Mouse (Mus musculus): ENCODE data around the gene Ppp4c.

Gene Ppp4c

DNA sequence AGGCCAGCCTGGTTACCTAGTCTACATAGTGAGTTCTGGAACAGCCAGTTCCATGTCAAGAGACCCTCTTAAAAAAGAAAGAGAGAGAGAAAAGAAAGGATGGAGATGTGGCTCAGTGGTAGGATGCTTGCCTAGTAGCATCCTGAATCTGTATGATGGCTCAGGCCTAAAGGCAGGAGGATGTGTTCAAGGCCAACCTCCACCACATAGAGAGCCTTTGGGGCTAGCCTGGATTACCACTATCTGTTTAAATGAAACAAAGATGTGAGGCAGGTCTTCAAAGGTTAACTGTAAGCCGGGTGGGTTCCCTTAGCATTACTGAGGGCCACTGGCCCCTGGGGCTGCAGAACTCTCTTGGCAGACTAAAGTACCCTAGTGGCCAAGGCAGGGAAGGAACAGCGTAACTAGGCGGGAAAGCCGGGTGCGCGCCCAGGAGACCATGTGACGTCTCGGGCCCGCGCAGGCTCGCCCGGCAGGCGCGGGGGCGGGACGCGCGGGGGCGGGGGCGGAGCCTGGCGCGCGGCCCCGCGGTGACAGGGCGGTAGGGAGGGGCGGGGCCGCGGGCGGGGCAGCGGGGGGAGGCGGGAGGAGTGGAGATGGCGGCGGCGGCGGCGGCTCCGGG lies 33.1 kb downstream of the Ppp4c start, which contains the start of gene Mapk3:
TSS of gene Mapk3 (plus strand) at position 552 of the 622 bp plus-strand sequence.
- peak; percentile 83 to 87 for DNase-seq (ENCODE audit: low spot score in 2 of 2)

DNA sequence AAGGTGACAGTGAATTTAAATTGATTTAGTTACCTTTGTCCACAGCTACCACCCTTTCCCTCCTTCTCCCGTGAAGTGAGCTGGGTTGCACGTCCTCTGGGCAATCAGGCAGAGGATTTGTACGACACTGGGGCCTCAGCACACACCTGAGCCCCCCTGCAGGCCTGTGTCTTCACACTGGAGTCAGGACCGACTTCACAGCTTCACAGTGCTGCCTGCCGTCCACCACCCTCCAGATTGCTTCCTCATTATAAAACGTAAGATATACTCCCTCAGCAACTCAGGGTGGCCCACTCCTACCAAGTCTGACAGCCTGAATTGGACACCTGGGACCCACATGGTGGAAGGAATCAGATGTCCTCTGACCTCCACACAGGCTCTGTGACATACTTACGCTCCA lies 33.8 kb downstream of the Ppp4c start:
- no peak for DNase-seq (ENCODE audit: low spot score in 2 of 2)

DNA sequence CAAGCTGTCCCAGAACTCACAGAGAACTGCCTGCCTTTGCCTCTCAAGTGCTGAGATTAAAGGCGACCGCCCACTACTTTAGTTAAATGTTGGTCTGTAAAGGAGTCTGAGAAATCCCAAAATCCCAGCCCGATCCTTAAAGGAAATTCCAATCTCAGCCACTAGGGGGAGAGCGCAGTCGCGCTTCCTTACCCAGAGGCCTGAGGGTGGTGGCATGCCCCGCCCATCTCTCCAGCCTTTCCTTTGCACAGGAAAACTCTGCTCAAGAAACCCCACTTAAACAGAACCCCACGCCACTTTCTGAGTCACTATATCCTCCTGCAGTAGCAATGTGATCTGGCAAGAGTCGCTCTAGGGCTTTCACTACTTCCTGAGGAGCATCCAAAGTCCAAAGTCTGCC lies 37.4 kb downstream of the Ppp4c start:
- peak; percentile 72 to 73 for DNase-seq (ENCODE audit: low spot score in 2 of 2)

DNA sequence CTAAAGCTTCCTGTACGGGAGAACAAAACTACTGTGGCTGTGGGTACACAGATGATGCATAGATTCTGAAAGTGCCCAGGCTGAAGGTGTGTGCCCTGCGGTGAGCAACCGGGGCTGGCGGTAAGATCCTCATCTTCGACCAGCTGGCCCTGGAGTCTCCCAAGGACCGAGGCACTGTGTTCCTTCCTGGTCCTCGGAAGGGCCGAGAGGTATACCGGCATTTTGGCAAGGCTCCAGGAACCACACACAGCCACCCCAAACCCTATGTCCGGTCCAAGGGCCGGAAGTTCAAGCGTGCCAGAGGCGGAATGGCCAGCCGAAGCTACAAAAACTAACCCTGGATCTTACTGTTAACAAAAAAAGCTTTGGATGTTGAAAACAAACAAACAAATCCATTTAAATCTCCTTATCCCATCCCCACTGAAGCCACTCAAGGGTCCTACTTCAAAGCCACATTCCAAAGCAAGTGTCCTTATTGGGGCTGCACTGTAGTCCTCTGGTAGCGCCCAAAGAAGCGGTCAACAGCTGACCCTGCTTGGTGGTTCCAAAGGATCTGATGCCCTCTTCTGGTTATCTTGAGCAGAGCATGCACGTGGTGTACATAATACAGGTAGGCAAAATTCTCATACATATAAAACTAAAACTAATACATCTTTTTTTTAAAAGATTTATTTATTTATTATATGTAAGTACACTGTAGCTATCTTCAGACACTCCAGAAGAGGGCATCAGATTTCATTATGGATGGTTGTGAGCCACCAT lies 42.5 kb downstream of the Ppp4c start:
- no peak for DNase-seq (ENCODE audit: low spot score in 2 of 2)

DNA sequence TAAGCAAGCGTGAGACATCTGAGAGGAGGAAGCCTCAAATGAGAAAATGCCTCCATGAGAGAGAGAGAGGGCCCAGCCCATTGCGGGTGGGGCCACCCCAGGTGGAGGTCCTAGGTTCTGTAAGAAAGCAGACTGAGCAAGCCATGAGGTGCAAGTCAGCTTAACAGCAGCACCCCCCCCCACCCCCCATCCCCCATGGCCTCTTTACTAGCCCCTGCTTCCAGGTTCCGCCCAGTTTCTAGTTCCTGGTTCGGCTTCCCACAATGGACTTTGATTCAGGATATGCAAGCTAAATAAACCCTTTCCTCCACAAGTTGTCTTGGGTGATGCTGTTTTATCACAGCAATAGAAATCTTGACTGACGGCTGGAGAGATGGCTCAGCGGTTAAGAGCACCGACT lies 43.5 kb downstream of the Ppp4c start:
- no peak for DNase-seq (ENCODE audit: low spot score in 2 of 2)

DNA sequence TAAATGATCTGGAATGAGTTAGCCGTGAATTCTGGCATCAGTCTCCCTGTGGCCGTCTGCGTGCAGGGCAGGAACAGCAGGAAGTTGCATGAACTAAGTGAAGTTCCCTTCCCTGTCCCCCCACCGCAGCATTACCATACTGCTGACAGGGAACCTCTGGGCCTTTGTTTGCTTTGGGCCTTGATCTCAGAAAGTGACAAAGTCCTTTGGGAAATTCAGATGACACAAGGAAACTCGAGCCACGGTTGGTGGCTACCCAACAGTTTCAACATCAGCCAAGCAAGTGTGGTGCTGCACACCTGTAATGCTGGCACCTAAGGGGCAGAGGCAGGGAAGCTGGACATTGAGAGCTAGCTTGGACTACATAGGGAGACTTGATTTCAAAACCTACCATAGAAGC lies 45.5 kb downstream of the Ppp4c start:
- no peak for DNase-seq (ENCODE audit: low spot score in 2 of 2)

DNA sequence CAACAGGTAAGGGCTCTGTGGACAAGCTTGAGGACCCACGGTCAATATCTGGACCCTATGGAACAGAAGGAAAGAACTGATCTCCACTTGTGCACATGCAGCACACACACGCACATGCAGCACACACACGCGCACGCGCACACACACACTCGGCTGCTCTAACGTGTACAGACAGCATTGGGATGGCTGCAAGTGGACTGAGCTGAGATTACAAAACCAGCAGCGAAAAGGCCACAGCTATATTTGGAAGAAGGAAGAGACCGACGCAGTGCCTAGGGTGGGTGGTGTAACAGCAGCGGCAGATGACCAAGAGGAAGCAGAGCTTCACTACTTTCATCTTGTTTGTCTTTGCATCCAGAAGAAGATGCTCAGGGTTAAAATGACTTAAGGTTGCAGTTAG lies 46.2 kb downstream of the Ppp4c start:
- DNase-seq (ENCODE audit: low spot score in 2 of 2), result no peak

DNA sequence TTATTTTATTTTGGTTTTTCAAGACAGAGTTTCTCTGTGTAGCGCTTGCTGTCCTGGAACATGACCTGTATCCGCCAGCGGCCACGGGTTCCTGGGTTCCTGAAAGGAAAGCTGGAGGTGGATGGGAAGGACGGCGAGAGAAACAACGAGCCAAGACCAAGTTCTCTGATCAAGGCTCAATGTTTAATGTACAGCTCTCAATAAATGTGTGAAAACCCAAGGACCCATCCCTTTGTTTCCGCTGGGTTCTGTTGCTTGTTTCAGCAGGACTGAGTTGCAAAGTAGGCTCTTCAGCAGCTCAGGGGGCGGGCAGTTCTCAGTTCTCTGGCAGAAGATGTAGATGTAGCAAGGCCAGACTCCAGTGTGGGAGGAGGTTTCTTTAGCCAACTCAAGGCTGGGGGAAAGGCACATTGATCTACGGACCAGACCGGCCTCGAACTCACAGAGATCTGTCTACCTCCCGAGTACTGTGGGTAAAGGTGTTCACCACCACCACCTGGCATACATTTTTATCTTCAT lies 50.3 kb downstream of the Ppp4c start:
- DNase-seq (ENCODE audit: low spot score in 2 of 2), result no peak

DNA sequence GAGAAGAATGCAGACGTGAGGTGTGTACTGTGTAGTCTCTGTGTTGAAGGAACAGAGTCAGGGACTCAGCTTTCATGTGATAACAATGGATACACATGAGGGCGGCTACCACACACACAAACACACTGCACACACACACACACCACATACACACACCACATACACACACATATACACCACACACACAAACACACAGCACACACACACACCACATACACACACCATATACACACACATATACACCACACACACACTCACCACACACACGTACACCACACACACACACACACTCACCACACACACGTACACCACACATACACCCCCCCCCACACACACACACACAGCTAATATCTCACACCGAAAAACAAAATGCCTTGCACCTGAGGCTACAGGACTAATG lies 50.8 kb downstream of the Ppp4c start:
- no peak for DNase-seq (ENCODE audit: low spot score in 2 of 2)

DNA sequence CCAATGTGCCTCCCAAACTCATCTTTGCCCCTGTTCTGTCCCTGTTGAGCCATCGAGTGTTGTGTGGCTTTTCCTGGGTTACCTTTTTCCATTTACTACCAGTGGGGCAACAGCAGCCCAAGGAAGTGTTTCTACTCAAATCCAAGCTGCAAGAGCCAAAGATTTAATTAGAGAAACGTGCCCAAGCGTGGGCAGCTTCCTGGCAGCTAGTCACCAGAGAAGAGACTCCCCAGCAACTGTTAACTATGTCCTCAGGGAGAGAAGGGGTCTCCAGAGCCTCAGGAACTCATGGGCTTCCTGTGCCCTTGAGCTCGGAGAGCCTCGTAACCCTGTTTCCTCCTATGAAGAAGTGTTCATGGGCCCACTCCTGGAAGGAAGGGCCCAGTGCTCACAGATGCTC lies 51.3 kb downstream of the Ppp4c start:
- no peak for DNase-seq (ENCODE audit: low spot score in 2 of 2)

DNA sequence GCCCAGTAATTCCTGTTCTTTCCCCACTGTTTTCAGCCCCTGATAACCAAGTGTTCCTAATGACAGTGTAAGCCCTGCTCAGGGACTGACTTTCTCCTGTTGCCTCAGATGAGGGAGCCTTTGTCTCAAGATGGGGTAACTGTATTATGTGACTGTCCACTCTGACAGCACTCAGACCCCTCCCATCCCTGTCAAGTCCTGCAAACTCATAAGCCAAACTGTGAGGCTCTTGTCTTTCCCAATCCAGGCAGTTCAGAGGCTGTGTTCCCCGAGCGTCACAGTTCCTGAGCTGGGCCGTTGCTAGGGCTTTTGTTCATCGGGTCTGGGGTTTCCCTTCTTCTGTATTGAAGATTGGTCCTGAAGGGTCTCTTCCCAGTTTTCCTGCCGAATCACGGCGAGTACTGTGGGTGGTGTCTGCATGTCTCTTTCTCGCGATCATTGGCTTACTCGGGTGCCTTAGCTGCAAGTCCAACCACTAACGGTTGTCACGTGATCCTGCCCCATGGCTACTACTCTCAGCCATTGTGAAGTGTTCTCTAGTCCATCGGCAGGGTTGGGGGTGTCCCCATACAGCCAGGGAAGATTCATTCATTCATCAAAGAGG lies 52.1 kb downstream of the Ppp4c start:
- no peak for DNase-seq (ENCODE audit: low spot score in 2 of 2)

DNA sequence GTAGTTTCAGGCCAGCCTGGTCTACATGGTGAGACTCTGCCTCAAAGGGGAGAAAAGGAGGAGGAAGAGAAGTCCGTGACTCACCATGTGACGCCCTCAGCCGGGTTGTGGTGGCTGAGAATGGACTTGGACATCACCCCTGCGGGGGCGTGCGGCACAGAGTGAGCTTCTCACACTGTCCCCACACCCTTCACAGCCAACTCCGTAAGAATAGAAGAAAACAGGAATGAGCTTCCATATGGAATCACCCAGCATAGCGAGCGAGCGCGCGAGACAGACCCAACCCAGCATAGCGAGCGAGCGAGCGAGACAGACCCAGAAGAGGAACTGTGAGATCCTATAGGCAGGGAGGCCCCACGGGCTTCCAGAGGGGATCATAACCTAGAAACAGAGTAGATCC lies 52.7 kb downstream of the Ppp4c start:
- DNase-seq (ENCODE audit: low spot score in 2 of 2), result peak; percentile 72 to 77

DNA sequence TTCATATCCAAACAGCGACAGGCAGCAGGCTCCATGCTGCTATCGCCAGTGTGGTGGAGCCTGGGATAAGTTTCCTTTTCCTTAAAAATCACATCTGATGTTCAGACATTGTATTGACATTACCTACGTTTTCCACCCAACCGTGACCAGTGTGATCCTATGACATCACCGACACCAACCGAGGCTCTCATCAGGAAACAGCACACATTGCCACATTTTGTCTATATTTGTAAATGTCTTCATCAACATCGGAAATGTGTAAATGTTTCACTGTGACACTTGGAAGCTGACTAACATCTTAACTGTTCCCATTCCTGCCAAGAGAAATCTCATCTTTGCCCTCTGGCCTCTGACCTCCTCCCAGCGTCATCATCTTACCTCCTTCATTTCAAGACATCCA lies 56.2 kb downstream of the Ppp4c start:
- DNase-seq (ENCODE audit: low spot score in 2 of 2), result no peak
